Mouse (Mus musculus) MEL (cell line): ENCODE measurements around the gene 2610002M06Rik. TPM values are rescaled to one million over a fixed set of nuclear protein-coding genes. Genes with fewer than 3 reads are reported as not detected.
A peak's percentile ranks its signal among the peaks of the same experiment; 100 is the strongest.

Experiments used
- DNase-seq: peaks from one replicate; pipeline ENCODE4 v3.0.0; 2011; ENCODE audit warnings: low read depth, low spot score
- H3K27ac ChIP-seq: 2 replicates; pipeline ENCODE4 v1.5.1; 2012; ENCODE audit warnings: low read depth, mild to moderate bottlenecking, control low read depth, low read length, moderate library complexity; ENCODE audit not compliant: control insufficient read depth
- H3K27me3 ChIP-seq, 2 experiments: fragments of 150-350 bp in 1 of 2; sonication (generic) in 1 of 2; 2 replicates each; pipeline ENCODE4 v1.6.1; 2012; ENCODE audit warnings: low read length in 2 of 2, mild to moderate bottlenecking in 2 of 2, improper control_type of control experiment in 1 of 2, moderate library complexity in 1 of 2; ENCODE audit not compliant: insufficient read depth in 2 of 2, control insufficient read depth in 1 of 2
- H3K36me3 ChIP-seq, 2 experiments: 2 replicates each; pipeline ENCODE4 v1.6.1; 2012 to 2014; ENCODE audit warnings: low read length in 2 of 2, improper control_type of control experiment in 1 of 2, inconsistent platforms in 1 of 2, mild to moderate bottlenecking in 1 of 2; ENCODE audit not compliant: insufficient read depth in 2 of 2, control insufficient read depth in 1 of 2
- H3K4me1 ChIP-seq, 2 experiments: fragments of 150-350 bp in 1 of 2; sonication (generic) in 1 of 2; 2 replicates each; pipeline ENCODE4 v1.6.1; 2012; ENCODE audit warnings: low read length in 2 of 2, improper control_type of control experiment in 1 of 2, mild to moderate bottlenecking in 1 of 2; ENCODE audit not compliant: insufficient read depth in 2 of 2, control insufficient read depth in 1 of 2
- H3K4me3 ChIP-seq, 2 experiments: fragments of 150-350 bp in 1 of 2; sonication (generic) in 1 of 2; 2 replicates each; pipeline ENCODE4 v1.5.1; 2012; ENCODE audit warnings: low read depth in 2 of 2, low read length in 2 of 2, mild to moderate bottlenecking in 2 of 2, moderate library complexity in 2 of 2, control low read depth in 1 of 2, improper control_type of control experiment in 1 of 2; ENCODE audit not compliant: control insufficient read depth in 1 of 2, insufficient read depth in 1 of 2
- H3K79me2 ChIP-seq: 2 replicates; pipeline ENCODE4 v1.6.1; 2012; ENCODE audit warnings: mild to moderate bottlenecking, low read length, moderate library complexity; ENCODE audit not compliant: control insufficient read depth, poor library complexity, insufficient read depth
- H3K9ac ChIP-seq: 2 replicates; pipeline ENCODE4 v1.6.1; 2012; ENCODE audit warnings: low read depth, mild to moderate bottlenecking, control low read depth, low read length, moderate library complexity; ENCODE audit not compliant: control insufficient read depth, poor library complexity, severe bottlenecking
- H3K9me3 ChIP-seq: fragments of 150-350 bp; sonication (generic); replicated peaks from 2 replicates; pipeline ENCODE4 v1.6.1; 2012; ENCODE audit warnings: mild to moderate bottlenecking, low read length, improper control_type of control experiment, moderate library complexity; ENCODE audit not compliant: insufficient read depth
- CTCF ChIP-seq, 3 experiments: IDR thresholded peaks in 2 of 3; conservative IDR thresholded peaks in 1 of 3; 2 replicates each; pipeline ENCODE4 v1.5.1; 2011 to 2012; ENCODE audit warnings: low read length in 3 of 3, low read depth in 2 of 3, mild to moderate bottlenecking in 2 of 3, improper control_type of control experiment in 1 of 3, inconsistent platforms in 1 of 3, mixed read lengths in 1 of 3, moderate library complexity in 1 of 3; ENCODE audit not compliant: control insufficient read depth in 1 of 3, insufficient read depth in 1 of 3, poor library complexity in 1 of 3, severe bottlenecking in 1 of 3
- EP300 ChIP-seq, 2 experiments: IDR thresholded peaks; 2 replicates each; pipeline ENCODE4 v1.6.1; 2011; ENCODE audit warnings: improper control_type of control experiment in 2 of 2, low read length in 2 of 2, low read depth in 1 of 2, mild to moderate bottlenecking in 1 of 2
- GATA1 ChIP-seq: IDR thresholded peaks from 2 replicates; pipeline ENCODE4 v1.6.1; 2011; ENCODE audit warnings: low read depth, low read length, improper control_type of control experiment
- MAX ChIP-seq: IDR thresholded peaks from 2 replicates; pipeline ENCODE4 v1.6.1; 2011; ENCODE audit warnings: low read length, improper control_type of control experiment
- MYC ChIP-seq: IDR thresholded peaks from 2 replicates; pipeline ENCODE4 v1.6.1; 2011; ENCODE audit warnings: low read depth, mild to moderate bottlenecking, low read length, improper control_type of control experiment, moderate library complexity
- RAD21 ChIP-seq: IDR thresholded peaks from 2 replicates; pipeline ENCODE4 v1.6.1; 2011; ENCODE audit warnings: mild to moderate bottlenecking, low read depth, low read length, improper control_type of control experiment
- RCOR1 ChIP-seq: IDR thresholded peaks from 2 replicates; pipeline ENCODE4 v1.6.1; 2012; ENCODE audit warnings: low read depth, mild to moderate bottlenecking, inconsistent platforms, low read length, improper control_type of control experiment
- SMC3 ChIP-seq: IDR thresholded peaks from 2 replicates; pipeline ENCODE4 v1.6.1; 2011; ENCODE audit warnings: low read depth, low read length, improper control_type of control experiment
- USF1 ChIP-seq: IDR thresholded peaks from 2 replicates; pipeline ENCODE4 v1.6.1; 2014; ENCODE audit warnings: low read depth, mild to moderate bottlenecking, inconsistent platforms, low read length, improper control_type of control experiment, moderate library complexity
- polyA plus RNA-seq, 2 experiments: library from polyadenylated mRNA; stranded (reverse) in 1 of 2; unstranded in 1 of 2; fragments of >175 nt in 1 of 2; fragments of >200 nt in 1 of 2; gene quantifications; 2 replicates each; pipeline versions ENCODE4 v1.2.1 to v1.2.4; 2012; ENCODE audit warnings: low replicate concordance in 2 of 2, low read depth in 1 of 2; ENCODE audit not compliant: insufficient read length in 2 of 2, insufficient read depth in 1 of 2, missing spikeins in 1 of 2
- total RNA-seq: library from RNA; depleted of rRNA; stranded (reverse); fragments of 300-350 nt; gene quantifications from 2 replicates; pipeline ENCODE4 v1.2.3, GENCODE M21; 2012; rRNA removed

Gene 2610002M06Rik
- total and polyA plus RNA-seq, 3 experiments = 24.6 to 49.5 (median 34.4) TPM

DNA sequence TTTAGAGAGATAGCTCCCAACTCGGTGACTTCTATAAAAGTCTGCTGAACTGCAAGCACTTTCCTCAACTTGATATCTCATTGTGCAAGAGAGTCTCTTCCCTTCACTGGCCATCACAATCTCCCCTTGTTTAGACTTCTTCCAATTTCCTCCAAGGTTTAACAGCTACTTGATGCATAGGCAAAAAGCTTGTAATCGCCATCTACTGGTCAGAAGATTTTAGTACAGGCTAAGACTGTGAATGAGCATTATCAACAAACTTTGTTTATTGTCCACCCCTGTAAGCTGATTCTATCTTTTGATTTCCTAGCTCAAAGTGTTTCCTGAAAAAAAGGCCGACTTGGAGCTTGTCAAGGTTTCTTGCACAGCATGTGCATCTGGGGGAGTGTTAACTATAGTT, 48.2 kb downstream of the 2610002M06Rik start:
- H3K4me3 ChIP-seq = no peak overlapping the region
- no peaks in the 10 kb centered on the region for H3K27me3 ChIP-seq
- no peak for TF ChIP-seq MAX
- peak; percentile 69 for TF ChIP-seq SMC3
- no peak for TF ChIP-seq USF1
- TF ChIP-seq MYC = no peak
- peak; percentile 5; the same call in 1 of the 2 replicates for TF ChIP-seq GATA1
- no peak for TF ChIP-seq RCOR1
- TF ChIP-seq EP300 (IDR thresholded peaks at IDR 0.05; ENCODE audit: low read depth in 1 of 2, low read length in 2 of 2) = no peak
- TF ChIP-seq CTCF (IDR thresholded peaks at IDR 0.05 in 2 of 3, conservative IDR thresholded peaks at IDR 0.05 in 1 of 3; ENCODE audit: control insufficient read depth in 1 of 3, insufficient read depth in 1 of 3, low read depth in 2 of 3, low read length in 3 of 3, poor library complexity in 1 of 3, severe bottlenecking in 1 of 3) = peak in 2 of 3 experiments; percentile 54 to 70; a peak in 4 of 6 replicates
- peak; percentile 61 for TF ChIP-seq RAD21
- H3K36me3 ChIP-seq = no peaks in the 10 kb centered on the region
- H3K9ac ChIP-seq = no peak overlapping the region
- no peaks in the 10 kb centered on the region for H3K4me1 ChIP-seq
- H3K9me3 ChIP-seq = no peaks in the 10 kb centered on the region
- H3K79me2 ChIP-seq = no peaks in the 10 kb centered on the region
- peak; percentile 54 for DNase-seq
- no peak overlapping the region for H3K27ac ChIP-seq

Other genes with a start within 250 kb of the 2610002M06Rik start
- gene Tbx22, start 148.4 kb downstream of the 2610002M06Rik start, total RNA-seq = not detected in 2 replicates
- not detected for gene Tbx22, start 148.4 kb downstream of the 2610002M06Rik start, polyA plus RNA-seq
- 2.2 and 3.0 TPM in 2 replicates for gene Tent5d, start 23.7 kb downstream of the 2610002M06Rik start, total RNA-seq
- gene Tent5d, start 23.7 kb downstream of the 2610002M06Rik start, polyA plus RNA-seq = 1 to 10 TPM in 1 of 2 experiments, not detected in 1; 2.0 TPM
- not detected in 2 replicates for gene Gm732, start 132.1 kb upstream of the 2610002M06Rik start, total RNA-seq
- gene Gm732, start 132.1 kb upstream of the 2610002M06Rik start, polyA plus RNA-seq = not detected